Mouse (Mus musculus): ENCODE results near the gene Kif23.
A peak's percentile ranks its signal among the peaks of the same experiment; 100 is the strongest.

The Kif23 gene

GRCm38 (mm10) chr9:61946623-61947401 is at the start of gene Kif23:
TSS of gene Kif23 (minus strand) at chr9:61946774.
- peak; percentile 95 to 96 for DNase-seq (ENCODE audit: low spot score in 2 of 2)

GRCm38 (mm10) chr9:61991158-61991557 is 44.6 kb upstream of the Kif23 start:
- no peak for DNase-seq (ENCODE audit: low spot score in 2 of 2)

GRCm38 (mm10) chr9:61990738-61991137 is 44.2 kb upstream of the Kif23 start:
- DNase-seq (ENCODE audit: low spot score in 2 of 2) = no peak

GRCm38 (mm10) chr9:61986055-61986454 is 39.5 kb upstream of the Kif23 start:
- no peak for DNase-seq (ENCODE audit: low spot score in 2 of 2)

- DNase-seq (ENCODE audit: low spot score in 2 of 2) = peak; percentile 43 to 67
Observed at GRCm38 (mm10) chr9:61985183-61985863, 38.7 kb upstream of the Kif23 start.

GRCm38 (mm10) chr9:61982940-61983620 is 36.5 kb upstream of the Kif23 start:
- no peak for DNase-seq (ENCODE audit: low spot score in 2 of 2)

GRCm38 (mm10) chr9:61981876-61982275 is 35.3 kb upstream of the Kif23 start:
- DNase-seq (ENCODE audit: low spot score in 2 of 2) = no peak

GRCm38 (mm10) chr9:61979983-61980382 is 33.4 kb upstream of the Kif23 start:
- no peak for DNase-seq (ENCODE audit: low spot score in 2 of 2)

- no peak for DNase-seq (ENCODE audit: low spot score in 2 of 2)
Observed at GRCm38 (mm10) chr9:61977258-61977945, 30.8 kb upstream of the Kif23 start.

GRCm38 (mm10) chr9:61972031-61972430 is 25.5 kb upstream of the Kif23 start:
- DNase-seq (ENCODE audit: low spot score in 2 of 2) = peak in 1 of 2 experiments; percentile 17

- DNase-seq (ENCODE audit: low spot score in 2 of 2) = peak in 1 of 2 experiments; percentile 17
Observed at GRCm38 (mm10) chr9:61971045-61971444, 24.5 kb upstream of the Kif23 start.

- peak in 1 of 2 experiments; percentile 46 for DNase-seq (ENCODE audit: low spot score in 2 of 2)
Observed at GRCm38 (mm10) chr9:61967357-61967756, 20.8 kb upstream of the Kif23 start.

- DNase-seq (ENCODE audit: low spot score in 2 of 2) = no peak
Observed at GRCm38 (mm10) chr9:61965987-61966386, 19.4 kb upstream of the Kif23 start.

GRCm38 (mm10) chr9:61965411-61965930 is 18.9 kb upstream of the Kif23 start:
- peak; percentile 81 to 87 for DNase-seq (ENCODE audit: low spot score in 2 of 2)

- DNase-seq (ENCODE audit: low spot score in 2 of 2) = no peak
Observed at GRCm38 (mm10) chr9:61963356-61963755, 16.8 kb upstream of the Kif23 start.

- no peak for DNase-seq (ENCODE audit: low spot score in 2 of 2)
Observed at GRCm38 (mm10) chr9:61961181-61961580, 14.6 kb upstream of the Kif23 start.

- peak in 1 of 2 experiments; percentile 59 for DNase-seq (ENCODE audit: low spot score in 2 of 2)
Observed at GRCm38 (mm10) chr9:61960753-61961152, 14.2 kb upstream of the Kif23 start.

- no peak for DNase-seq (ENCODE audit: low spot score in 2 of 2)
Observed at GRCm38 (mm10) chr9:61959921-61960569, 13.5 kb upstream of the Kif23 start.

GRCm38 (mm10) chr9:61954707-61955106 is 8.1 kb upstream of the Kif23 start:
- no peak for DNase-seq (ENCODE audit: low spot score in 2 of 2)

- no peak for DNase-seq (ENCODE audit: low spot score in 2 of 2)
Observed at GRCm38 (mm10) chr9:61952241-61952640, 5.7 kb upstream of the Kif23 start.
